Mouse (Mus musculus): ENCODE results near the gene Acox3. TPM values are rescaled to one million over a fixed set of nuclear protein-coding genes. Genes with fewer than 3 reads are reported as not detected.
"Not testable (repeated sequence)": the region's sequence is repeated elsewhere in the genome, so short reads cannot be mapped to it uniquely, and the experiment has no call there.

The Acox3 gene
- polyA plus RNA-seq, 1 experiment, result 0.11 TPM

DNA sequence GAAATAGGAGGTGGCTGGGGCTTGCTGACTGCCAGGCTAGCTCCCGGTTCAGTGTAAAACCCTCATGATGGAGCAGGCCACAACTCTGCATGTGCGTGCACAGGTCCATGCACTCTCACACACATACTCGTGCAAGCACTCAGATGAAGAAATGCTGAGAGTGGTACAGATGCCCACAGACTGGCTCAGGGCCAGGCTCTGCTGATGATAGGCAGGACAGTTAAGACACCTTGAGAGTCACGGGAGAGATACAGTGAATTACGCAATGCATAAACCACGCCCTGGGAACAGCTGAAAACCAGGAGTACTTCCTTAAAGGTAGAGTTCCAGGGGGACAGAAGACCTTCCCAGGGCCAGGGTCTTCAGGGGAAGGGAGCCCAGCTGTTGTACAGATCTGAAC is 11.3 kb upstream of the Acox3 start:
- Histone ChIP-seq H3K4me3 (replicated peaks) (no peak overlapping the region), H3K9me3 (ENCODE audit: control insufficient read depth, low read length) (peaks cover 2% of the 10 kb centered on the region; the same call in 1 of the 2 replicates), H3K27me3 (ENCODE audit: control insufficient read depth) (no peaks in the 10 kb centered on the region), H3K4me1 (ENCODE audit: control insufficient read depth) (peaks cover 19% of the 10 kb centered on the region), H3K36me3 (ENCODE audit: control insufficient read depth) (peaks cover 66% of the 10 kb centered on the region)
- no peak for TF ChIP-seq TAL1 (IDR thresholded peaks at IDR 0.05; ENCODE audit: low read length)

DNA sequence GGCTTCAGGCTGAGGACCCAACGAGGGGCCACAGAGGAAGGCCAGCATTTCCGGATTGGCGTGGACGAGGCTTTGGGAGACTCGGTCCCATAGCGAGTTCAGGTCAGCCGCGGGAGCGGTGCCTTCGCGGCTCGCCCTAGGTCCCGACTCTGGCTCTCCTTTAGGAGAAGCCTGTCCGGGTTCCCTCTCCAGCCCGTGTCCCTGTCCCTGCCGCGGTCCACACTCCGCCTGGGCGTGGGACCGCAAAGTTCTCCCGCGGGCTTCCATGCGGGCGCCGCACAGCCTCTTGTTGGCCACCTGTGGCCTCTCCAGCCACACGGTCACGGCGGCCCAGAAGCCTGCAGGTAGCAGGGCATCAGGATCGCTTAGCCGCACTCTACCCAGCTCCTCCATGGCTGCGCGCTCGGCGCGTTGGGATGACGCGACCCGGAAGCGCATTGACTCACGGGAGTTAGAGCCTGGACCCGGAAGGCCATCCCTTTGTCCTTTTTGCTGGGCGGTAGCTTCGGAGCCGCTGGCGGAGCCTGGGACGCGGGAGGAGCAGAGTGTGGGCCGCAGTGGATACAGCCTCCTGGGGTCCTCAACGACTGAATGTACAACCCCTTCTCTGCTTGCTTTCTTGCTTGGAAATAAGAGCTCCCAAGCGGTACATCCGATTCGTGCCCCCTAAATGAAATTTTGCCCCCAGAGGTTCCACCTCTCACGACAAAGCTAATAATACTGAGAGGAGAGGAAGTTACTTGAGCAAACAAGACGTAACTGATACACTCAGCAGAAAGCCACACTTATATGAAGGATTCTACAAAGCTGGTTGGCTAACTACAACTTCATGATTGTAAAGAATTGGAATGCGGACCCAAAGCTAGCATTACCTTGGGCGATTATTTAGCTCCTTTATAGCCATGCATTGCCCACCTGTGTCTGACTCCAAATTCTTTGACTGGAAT is 7.9 kb upstream of the Acox3 start, which contains the start of gene Trmt44:
Gene Trmt44, minus strand, starts transcription at position 418 of the 947 bp plus-strand sequence.
- peaks cover 2% of the 10 kb centered on the region; the same call in 1 of the 2 replicates for H3K9me3 ChIP-seq (ENCODE audit: control insufficient read depth, low read length)
- peaks cover 36% of the 10 kb centered on the region for H3K36me3 ChIP-seq (ENCODE audit: control insufficient read depth)
- peaks cover 19% of the 10 kb centered on the region for H3K4me1 ChIP-seq (ENCODE audit: control insufficient read depth)
- no peak for TF ChIP-seq TAL1 (IDR thresholded peaks at IDR 0.05; ENCODE audit: low read length)
- no peak for TF ChIP-seq GATA1 (IDR thresholded peaks at IDR 0.05; ENCODE audit: low read length)
- peaks cover 6% of the 10 kb centered on the region for H3K27me3 ChIP-seq (ENCODE audit: control insufficient read depth)
- peak within 1 kb of the TSS; percentile 86 for H3K4me3 ChIP-seq (replicated peaks)

DNA sequence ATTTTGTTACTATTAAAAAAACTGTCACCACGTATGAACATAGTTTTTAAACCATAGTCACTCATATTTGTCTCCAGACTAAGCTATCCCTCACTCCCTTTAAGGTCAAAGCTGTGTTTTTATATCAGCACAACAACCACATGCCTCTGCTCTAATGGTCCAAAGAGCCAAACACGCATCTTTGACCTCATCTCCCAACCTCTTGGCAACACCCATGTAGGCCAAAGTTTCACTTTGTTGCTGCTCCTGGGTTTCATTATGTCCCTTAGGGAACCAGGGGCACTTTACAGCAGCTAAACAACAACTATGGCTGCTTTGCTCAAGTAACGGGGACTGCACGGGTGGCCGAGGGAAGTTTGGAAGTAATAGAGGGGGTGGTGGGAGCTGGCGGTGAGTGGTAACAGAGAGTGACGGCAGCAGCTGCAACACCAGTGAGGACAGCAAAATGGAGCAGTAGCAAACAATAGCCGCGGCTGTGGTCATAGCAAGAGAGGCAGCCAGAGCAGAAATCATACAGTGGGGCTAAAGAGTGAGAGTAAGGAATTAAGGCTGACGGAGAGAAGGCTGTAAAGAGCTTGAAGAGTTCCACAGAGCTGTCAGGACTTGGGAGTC is 6.3 kb upstream of the Acox3 start:
- H3K4me3 ChIP-seq (replicated peaks), result no peak overlapping the region
- H3K9me3 ChIP-seq (ENCODE audit: control insufficient read depth, low read length), result peaks cover 2% of the 10 kb centered on the region; the same call in 1 of the 2 replicates
- TF ChIP-seq GATA1 (IDR thresholded peaks at IDR 0.05; ENCODE audit: low read length) (no peak), TAL1 (IDR thresholded peaks at IDR 0.05; ENCODE audit: low read length) (no peak)
- H3K36me3 ChIP-seq (ENCODE audit: control insufficient read depth), result peaks cover 20% of the 10 kb centered on the region
- H3K27me3 ChIP-seq (ENCODE audit: control insufficient read depth), result peaks cover 8% of the 10 kb centered on the region
- peaks cover 19% of the 10 kb centered on the region for H3K4me1 ChIP-seq (ENCODE audit: control insufficient read depth)

DNA sequence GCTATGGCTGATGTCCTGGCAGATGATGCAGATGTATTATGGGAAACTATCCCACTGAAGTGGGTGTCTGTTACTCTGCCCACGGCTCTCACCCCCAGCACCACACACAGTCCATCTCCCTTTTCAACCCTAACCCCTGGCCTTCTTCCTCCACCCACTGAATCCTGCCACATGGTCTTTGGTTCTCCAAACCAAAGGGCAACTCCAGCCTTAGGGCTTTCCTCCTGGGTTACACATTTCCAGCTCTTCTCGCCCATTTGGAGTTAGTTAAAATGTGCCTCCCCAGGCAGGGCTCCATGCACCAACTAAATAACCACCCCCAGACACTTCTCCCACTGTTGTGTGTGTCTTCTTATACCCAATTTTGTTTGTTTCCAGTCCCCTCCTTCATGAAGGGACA is 4.4 kb upstream of the Acox3 start:
- H3K9me3 ChIP-seq (ENCODE audit: control insufficient read depth, low read length), result no peaks in the 10 kb centered on the region
- H3K27me3 ChIP-seq (ENCODE audit: control insufficient read depth), result peaks cover 8% of the 10 kb centered on the region
- H3K4me1 ChIP-seq (ENCODE audit: control insufficient read depth), result peaks cover 31% of the 10 kb centered on the region
- H3K4me3 ChIP-seq (replicated peaks), result no peak overlapping the region
- peaks cover 4% of the 10 kb centered on the region for H3K36me3 ChIP-seq (ENCODE audit: control insufficient read depth)
- no peak for TF ChIP-seq TAL1 (IDR thresholded peaks at IDR 0.05; ENCODE audit: low read length)
- TF ChIP-seq GATA1 (IDR thresholded peaks at IDR 0.05; ENCODE audit: low read length), result no peak

DNA sequence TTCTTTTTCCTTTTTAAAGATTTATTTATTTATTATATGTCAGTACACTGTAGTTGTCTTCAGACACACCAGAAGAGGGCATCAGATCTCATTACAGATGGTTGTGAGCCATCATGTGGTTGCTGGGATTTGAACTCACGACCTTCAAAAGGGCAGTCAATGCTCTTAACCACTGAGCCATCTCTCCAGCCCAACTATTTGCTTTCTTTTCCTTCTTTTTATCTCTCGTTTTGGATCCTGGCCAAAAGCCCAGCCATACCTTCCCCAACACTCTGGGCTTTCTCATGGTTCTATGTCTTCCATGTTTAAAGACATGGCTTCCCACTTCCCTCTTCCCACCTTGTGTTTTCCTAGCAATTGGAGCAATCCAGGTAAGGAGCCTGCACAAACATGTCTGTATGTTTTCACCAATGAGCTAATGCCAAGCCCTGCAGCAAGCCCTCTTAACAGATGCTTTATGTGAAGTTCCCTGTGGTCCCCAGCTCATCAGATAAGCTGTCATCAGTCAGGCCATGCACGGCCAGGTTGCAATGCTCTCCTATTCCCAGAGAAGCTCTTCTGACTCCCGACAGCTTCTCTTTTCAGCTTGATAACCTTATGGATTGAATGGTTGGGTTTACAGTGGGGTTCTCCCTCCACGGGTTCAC is 3.5 kb upstream of the Acox3 start:
- TF ChIP-seq GATA1 (IDR thresholded peaks at IDR 0.05; ENCODE audit: low read length), result no peak
- TF ChIP-seq TAL1 (IDR thresholded peaks at IDR 0.05; ENCODE audit: low read length), result no peak
- Histone ChIP-seq H3K9me3 (ENCODE audit: control insufficient read depth, low read length) (no peaks in the 10 kb centered on the region), H3K4me3 (replicated peaks) (no peak overlapping the region), H3K27me3 (ENCODE audit: control insufficient read depth) (peaks cover 8% of the 10 kb centered on the region), H3K4me1 (ENCODE audit: control insufficient read depth) (peaks cover 28% of the 10 kb centered on the region), H3K36me3 (ENCODE audit: control insufficient read depth) (no peaks in the 10 kb centered on the region)

DNA sequence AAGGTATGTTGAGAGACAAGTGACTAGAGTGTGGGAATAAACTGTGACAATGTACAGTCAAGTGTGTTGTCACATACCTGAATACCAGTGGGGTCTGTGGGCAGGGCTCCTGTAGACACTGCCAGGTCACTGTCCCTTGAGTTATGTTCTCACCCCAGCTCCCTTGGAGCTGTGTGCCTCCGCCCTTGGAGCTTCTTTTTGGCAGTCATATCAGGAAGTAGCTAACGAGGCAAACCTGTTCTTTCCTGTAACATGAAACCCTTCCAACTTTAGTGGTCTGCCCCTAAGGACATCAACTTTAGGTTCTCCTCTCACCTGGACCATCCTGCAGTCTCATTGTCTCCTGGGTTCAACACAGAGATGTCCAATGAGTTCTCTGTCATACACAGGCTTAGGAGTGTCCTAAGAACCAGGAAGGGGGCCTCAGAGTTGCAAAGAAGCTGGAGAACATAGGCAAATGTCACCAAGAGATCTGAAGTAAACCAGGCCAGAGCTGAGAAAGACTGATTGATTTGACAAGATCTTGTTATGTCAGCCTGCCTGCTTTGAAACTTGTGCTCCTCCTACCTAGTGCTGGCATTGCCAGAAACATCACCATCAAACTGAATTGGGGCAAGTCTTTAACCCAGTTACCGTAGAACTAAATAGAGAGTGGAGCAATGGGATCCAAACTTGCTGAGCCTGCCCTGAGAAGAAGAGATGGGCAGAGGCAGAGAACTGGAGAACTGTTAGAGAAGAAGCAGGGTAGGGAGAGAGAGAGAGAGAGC is 2.5 kb upstream of the Acox3 start:
- H3K9me3 ChIP-seq (ENCODE audit: control insufficient read depth, low read length), result no peaks in the 10 kb centered on the region
- H3K4me3 ChIP-seq (replicated peaks), result no peak overlapping the region
- H3K36me3 ChIP-seq (ENCODE audit: control insufficient read depth), result no peaks in the 10 kb centered on the region
- peaks cover 18% of the 10 kb centered on the region for H3K4me1 ChIP-seq (ENCODE audit: control insufficient read depth)
- H3K27me3 ChIP-seq (ENCODE audit: control insufficient read depth), result peaks cover 8% of the 10 kb centered on the region
- TF ChIP-seq GATA1 (IDR thresholded peaks at IDR 0.05; ENCODE audit: low read length) (no peak), TAL1 (IDR thresholded peaks at IDR 0.05; ENCODE audit: low read length) (no peak)

DNA sequence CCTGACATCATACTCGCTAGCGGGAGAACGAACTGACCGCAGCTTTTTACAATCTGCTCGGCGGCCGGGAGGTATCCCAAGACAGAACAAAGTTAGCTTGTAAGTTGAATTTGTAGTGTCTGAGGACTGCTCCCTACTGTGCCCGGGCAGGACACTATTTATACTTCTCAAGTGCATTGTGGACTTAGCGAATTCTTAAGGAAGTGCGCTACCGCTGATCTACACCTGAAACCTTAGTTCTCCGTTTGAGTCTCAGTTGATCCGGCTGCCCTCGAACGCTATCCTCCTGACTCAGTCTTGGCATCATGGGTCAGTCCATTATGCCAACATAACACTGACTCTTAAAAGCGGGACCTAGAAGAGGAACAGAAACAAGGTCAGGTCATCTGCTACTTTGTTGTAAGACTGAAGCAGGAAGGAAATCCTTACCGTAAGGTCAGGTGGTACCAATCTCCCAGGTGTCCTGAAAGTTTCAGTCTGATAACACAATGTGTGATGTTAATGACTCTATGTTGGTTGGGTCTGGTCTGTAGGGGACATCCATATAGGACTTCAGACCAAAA is 462 bp downstream of the Acox3 start:
- TF ChIP-seq GATA1 (IDR thresholded peaks at IDR 0.05; ENCODE audit: low read length) (no peak), TAL1 (IDR thresholded peaks at IDR 0.05; ENCODE audit: low read length) (no peak)
- no peaks in the 10 kb centered on the region for H3K36me3 ChIP-seq (ENCODE audit: control insufficient read depth)
- peaks cover 8% of the 10 kb centered on the region for H3K27me3 ChIP-seq (ENCODE audit: control insufficient read depth)
- peak overlapping the region; percentile 74 for H3K4me3 ChIP-seq (replicated peaks)
- no peaks in the 10 kb centered on the region for H3K9me3 ChIP-seq (ENCODE audit: control insufficient read depth, low read length)
- H3K4me1 ChIP-seq (ENCODE audit: control insufficient read depth), result peaks cover 17% of the 10 kb centered on the region

DNA sequence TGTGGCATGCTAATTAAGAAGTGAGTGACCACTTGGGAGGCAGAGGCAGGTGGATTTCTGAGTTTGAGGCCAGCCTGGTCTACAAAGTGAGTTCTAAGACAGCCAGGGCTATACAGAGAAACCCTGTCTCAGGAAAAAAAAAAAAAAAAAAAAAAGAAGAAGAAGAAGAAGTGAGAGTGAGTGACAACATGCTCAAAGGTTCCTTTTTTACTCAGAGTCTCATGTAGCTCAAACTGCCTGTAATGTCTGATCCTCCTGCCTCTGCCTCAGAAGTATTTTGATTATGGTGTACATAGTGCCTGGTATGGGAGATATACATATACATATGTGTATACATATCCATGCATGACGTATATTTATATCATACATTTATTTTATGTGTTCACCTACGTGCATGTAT is 1.4 kb downstream of the Acox3 start:
- not testable (repeated sequence) for H3K4me3 ChIP-seq (replicated peaks); H3K27me3 ChIP-seq (ENCODE audit: control insufficient read depth); H3K36me3 ChIP-seq (ENCODE audit: control insufficient read depth); H3K9me3 ChIP-seq (ENCODE audit: control insufficient read depth, low read length)
- H3K4me1 ChIP-seq (ENCODE audit: control insufficient read depth), result peaks cover 17% of the 10 kb centered on the region

All from erythroblast, embryonic 14.5 days (primary cell).